Mouse (Mus musculus) heart, embryonic 11.5 days (tissue): ENCODE data around the gene Ubac2. TPM values are rescaled to one million over a fixed set of nuclear protein-coding genes. Genes with fewer than 3 reads are reported as not detected.

ENCODE experiments used
- ATAC-seq: fragments of 200-750 bp; cut with Nextera tagmentation; replicated peaks from 2 replicates; pipeline ENCODE4 v1.8.0; 2017; ENCODE audit warnings: moderate library complexity; ENCODE audit not compliant: insufficient number of reproducible peaks, low FRiP score, low TSS enrichment
- H3K27ac ChIP-seq: fragments of 300-500 bp; sonication (generic); 2 replicates; pipeline ENCODE4 v1.5.1; 2014; ENCODE audit warnings: mild to moderate bottlenecking, low read depth, low read length
- H3K27me3 ChIP-seq: fragments of 300-500 bp; sonication (generic); 2 replicates; pipeline ENCODE4 v1.6.1; 2014; ENCODE audit warnings: mild to moderate bottlenecking, low read length, mixed read lengths; ENCODE audit not compliant: control insufficient read depth, insufficient read depth
- H3K36me3 ChIP-seq: fragments of 300-500 bp; sonication (generic); 2 replicates; pipeline ENCODE4 v1.6.1; 2014; ENCODE audit warnings: mild to moderate bottlenecking, low read length, moderate library complexity, mixed read lengths; ENCODE audit not compliant: control insufficient read depth, insufficient read depth
- H3K4me1 ChIP-seq: fragments of 300-500 bp; sonication (generic); 2 replicates; pipeline ENCODE4 v1.6.1; 2014; ENCODE audit warnings: low read length; ENCODE audit not compliant: control insufficient read depth, insufficient read depth
- H3K4me2 ChIP-seq: fragments of 300-500 bp; sonication (generic); 2 replicates; pipeline ENCODE4 v1.6.1; 2014; ENCODE audit warnings: mild to moderate bottlenecking, moderate library complexity
- H3K4me3 ChIP-seq: fragments of 300-500 bp; sonication (generic); 2 replicates; pipeline ENCODE4 v1.5.1; 2014; ENCODE audit warnings: low read depth, low read length
- H3K9ac ChIP-seq: fragments of 300-500 bp; sonication (generic); 2 replicates; pipeline ENCODE4 v1.6.1; 2014; ENCODE audit warnings: mild to moderate bottlenecking, low read depth, low read length, moderate library complexity
- H3K9me3 ChIP-seq: fragments of 300-500 bp; sonication (generic); replicated peaks from 2 replicates; pipeline ENCODE4 v1.6.1; 2016; ENCODE audit warnings: low read length; ENCODE audit not compliant: control insufficient read depth
- WGBS: fragments of 180-500 bp; shearing (Covaris S2); extraction: QIAGEN DNeasy Blood & Tissue Kit; methylation state at CpG from one replicate; pipeline ENCODE4 v1.1.7; 2014; ENCODE audit not compliant: insufficient replicate concordance; 5-methylcytosine and 5-hydroxymethylcytosine counted together
- polyA plus RNA-seq: library from polyadenylated mRNA; unstranded; fragments of >200 nt; fragmentation: Nextera tagmentation; extraction: Ambion mirVana; gene quantifications from 2 replicates; pipeline ENCODE4 v1.2.1, GENCODE M21; 2014

Ubac2 gene
- polyA plus RNA-seq, 1 experiment from 2014 or later, result 63.4 TPM

- Histone ChIP-seq H3K27me3 (no peaks in the 10 kb centered on the region), H3K27ac (no peak overlapping the region), H3K4me1 (peaks cover 5% of the 10 kb centered on the region; the same call in 1 of the 2 replicates), H3K9ac (no peak overlapping the region), H3K4me3 (no peak overlapping the region), H3K4me2 (no peak overlapping the region), H3K9me3 (no peaks in the 10 kb centered on the region), H3K36me3 (peaks cover 3% of the 10 kb centered on the region; the same call in 1 of the 2 replicates)
- ATAC-seq, result no peak
- 88% methylated on average over 5 of the region's 5 CpGs for WGBS
Measured at GRCm38 (mm10) chr14:121952046-121952400, 73.6 kb downstream of the Ubac2 start.

- H3K36me3 ChIP-seq, result peaks cover 3% of the 10 kb centered on the region; the same call in 1 of the 2 replicates
- peaks cover 5% of the 10 kb centered on the region; the same call in 1 of the 2 replicates for H3K4me1 ChIP-seq
- WGBS, result 51% methylated on average over 11 of the region's 11 CpGs
- H3K27ac ChIP-seq, result no peak overlapping the region
- H3K9ac ChIP-seq, result no peak overlapping the region
- no peak overlapping the region for H3K4me2 ChIP-seq
- no peak for ATAC-seq
- H3K9me3 ChIP-seq, result no peaks in the 10 kb centered on the region
- H3K27me3 ChIP-seq, result no peaks in the 10 kb centered on the region
- no peak overlapping the region for H3K4me3 ChIP-seq
Measured at GRCm38 (mm10) chr14:121954129-121954528, 75.7 kb downstream of the Ubac2 start.

- no peak for ATAC-seq
- 90% methylated on average over 12 of the region's 12 CpGs for WGBS
- no peak overlapping the region for H3K4me2 ChIP-seq
Measured at GRCm38 (mm10) chr14:121954608-121955007, 76.2 kb downstream of the Ubac2 start.

GRCm38 (mm10) chr14:121955176-121955795 is 76.9 kb downstream of the Ubac2 start:
- Histone ChIP-seq H3K9ac (no peak overlapping the region), H3K27ac (no peak overlapping the region), H3K27me3 (no peaks in the 10 kb centered on the region), H3K36me3 (peaks cover 3% of the 10 kb centered on the region; the same call in 1 of the 2 replicates), H3K4me3 (no peak overlapping the region), H3K4me1 (peaks cover 5% of the 10 kb centered on the region; the same call in 1 of the 2 replicates), H3K9me3 (no peaks in the 10 kb centered on the region), H3K4me2 (no peak overlapping the region)
- no peak for ATAC-seq
- 80% methylated on average over 5 of the region's 5 CpGs for WGBS

More at GRCm38 (mm10) chr14:121954608-121955007, 76.2 kb downstream of the Ubac2 start:
- Histone ChIP-seq H3K9me3 (no peaks in the 10 kb centered on the region), H3K27me3 (no peaks in the 10 kb centered on the region), H3K4me1 (peaks cover 5% of the 10 kb centered on the region; the same call in 1 of the 2 replicates), H3K27ac (no peak overlapping the region), H3K4me3 (no peak overlapping the region), H3K9ac (no peak overlapping the region), H3K36me3 (peaks cover 3% of the 10 kb centered on the region; the same call in 1 of the 2 replicates)

- Histone ChIP-seq H3K27ac (no peak overlapping the region), H3K4me2 (no peak overlapping the region), H3K4me3 (no peak overlapping the region), H3K27me3 (no peaks in the 10 kb centered on the region), H3K9ac (no peak overlapping the region), H3K4me1 (peaks cover 8% of the 10 kb centered on the region), H3K9me3 (no peaks in the 10 kb centered on the region), H3K36me3 (peaks cover 3% of the 10 kb centered on the region; the same call in 1 of the 2 replicates)
- no peak for ATAC-seq
- 83% methylated on average over 5 of the region's 5 CpGs for WGBS
Measured at GRCm38 (mm10) chr14:121956291-121956690, 77.9 kb downstream of the Ubac2 start.

- Histone ChIP-seq H3K4me2 (no peak overlapping the region), H3K4me3 (no peak overlapping the region), H3K27ac (no peak overlapping the region), H3K4me1 (peaks cover 14% of the 10 kb centered on the region), H3K9ac (no peak overlapping the region), H3K36me3 (peaks cover 3% of the 10 kb centered on the region; the same call in 1 of the 2 replicates), H3K27me3 (no peaks in the 10 kb centered on the region), H3K9me3 (no peaks in the 10 kb centered on the region)
- 92% methylated on average over 10 of the region's 10 CpGs for WGBS
- ATAC-seq, result no peak
Measured at GRCm38 (mm10) chr14:121957176-121957871, 78.9 kb downstream of the Ubac2 start.

GRCm38 (mm10) chr14:121958041-121958750 is 79.8 kb downstream of the Ubac2 start:
- Histone ChIP-seq H3K36me3 (no peaks in the 10 kb centered on the region), H3K27me3 (no peaks in the 10 kb centered on the region), H3K4me2 (no peak overlapping the region), H3K9me3 (no peaks in the 10 kb centered on the region), H3K9ac (no peak overlapping the region), H3K27ac (no peak overlapping the region), H3K4me3 (no peak overlapping the region), H3K4me1 (peaks cover 18% of the 10 kb centered on the region)
- 73% methylated on average over 3 of the region's 3 CpGs for WGBS
- ATAC-seq, result no peak

GRCm38 (mm10) chr14:121958751-121959537 is 80.5 kb downstream of the Ubac2 start:
- no peak for ATAC-seq
- Histone ChIP-seq H3K4me3 (no peak overlapping the region), H3K4me1 (peaks cover 25% of the 10 kb centered on the region), H3K9me3 (no peaks in the 10 kb centered on the region), H3K4me2 (no peak overlapping the region), H3K9ac (no peak overlapping the region), H3K36me3 (no peaks in the 10 kb centered on the region), H3K27me3 (no peaks in the 10 kb centered on the region), H3K27ac (no peak overlapping the region)
- 83% methylated on average over 10 of the region's 10 CpGs for WGBS
